Mouse (Mus musculus) MEL (cell line): ENCODE measurements around the gene Trmt5.

ENCODE experiments used
- CTCF ChIP-seq, 3 experiments: IDR thresholded peaks in 2 of 3; conservative IDR thresholded peaks in 1 of 3; 2 replicates each; pipeline ENCODE4 v1.5.1; 2011 to 2012; ENCODE audit warnings: low read length in 3 of 3, low read depth in 2 of 3, mild to moderate bottlenecking in 2 of 3, improper control_type of control experiment in 1 of 3, inconsistent platforms in 1 of 3, mixed read lengths in 1 of 3, moderate library complexity in 1 of 3; ENCODE audit not compliant: control insufficient read depth in 1 of 3, insufficient read depth in 1 of 3, poor library complexity in 1 of 3, severe bottlenecking in 1 of 3
- EP300 ChIP-seq, 2 experiments: IDR thresholded peaks; 2 replicates each; pipeline ENCODE4 v1.6.1; 2011; ENCODE audit warnings: improper control_type of control experiment in 2 of 2, low read length in 2 of 2, low read depth in 1 of 2, mild to moderate bottlenecking in 1 of 2
- ETS1 ChIP-seq: IDR thresholded peaks from 2 replicates; pipeline ENCODE4 v1.6.1; 2012; ENCODE audit warnings: low read depth, mild to moderate bottlenecking, inconsistent platforms, low read length, improper control_type of control experiment, moderate library complexity
- MAX ChIP-seq: IDR thresholded peaks from 2 replicates; pipeline ENCODE4 v1.6.1; 2011; ENCODE audit warnings: low read length, improper control_type of control experiment
- MXI1 ChIP-seq: IDR thresholded peaks from 2 replicates; pipeline ENCODE4 v1.6.1; 2011; ENCODE audit warnings: mild to moderate bottlenecking, low read depth, low read length, improper control_type of control experiment
- USF1 ChIP-seq: IDR thresholded peaks from 2 replicates; pipeline ENCODE4 v1.6.1; 2014; ENCODE audit warnings: low read depth, mild to moderate bottlenecking, inconsistent platforms, low read length, improper control_type of control experiment, moderate library complexity
- ZNF384 ChIP-seq: IDR thresholded peaks from 2 replicates; pipeline ENCODE4 v1.6.1; 2012; ENCODE audit warnings: low read depth, mild to moderate bottlenecking, inconsistent platforms, low read length, improper control_type of control experiment

GRCm38 (mm10) chr12:73298621-73299020 lies 12.1 kb upstream of the Trmt5 start:
- TF ChIP-seq CTCF (IDR thresholded peaks at IDR 0.05 in 2 of 3, conservative IDR thresholded peaks at IDR 0.05 in 1 of 3; ENCODE audit: control insufficient read depth in 1 of 3, insufficient read depth in 1 of 3, low read depth in 2 of 3, low read length in 3 of 3, poor library complexity in 1 of 3, severe bottlenecking in 1 of 3) (no peak), EP300 (IDR thresholded peaks at IDR 0.05; ENCODE audit: low read depth in 1 of 2, low read length in 2 of 2) (no peak), MXI1 (no peak), ZNF384 (no peak), MAX (no peak), ETS1 (no peak), USF1 (no peak)
